Mouse (Mus musculus): ENCODE measurements around the gene Pomgnt2. TPM values are rescaled to one million over a fixed set of nuclear protein-coding genes. Genes with fewer than 3 reads are reported as not detected.

Pomgnt2 gene
- total and polyA plus RNA-seq, 3 experiments: not detected

- Histone ChIP-seq H3K36me3 (ENCODE audit: control insufficient read depth in 1 of 2, insufficient read depth in 2 of 2, low read length in 2 of 2) (peaks cover 0 to 4% of the 10 kb centered on the region in 2 experiments; a peak in 2 of 4 replicates), H3K9ac (ENCODE audit: control insufficient read depth, low read depth, low read length, poor library complexity, severe bottlenecking) (no peak overlapping the region), H3K4me1 (ENCODE audit: control insufficient read depth in 1 of 2, insufficient read depth in 2 of 2, low read length in 2 of 2) (peaks cover 0 to 3% of the 10 kb centered on the region in 2 experiments; a peak in 2 of 4 replicates), H3K27me3 (ENCODE audit: control insufficient read depth in 1 of 2, insufficient read depth in 2 of 2, low read length in 2 of 2) (no peaks in the 10 kb centered on the region), H3K27ac (ENCODE audit: control insufficient read depth, low read depth, low read length) (no peak overlapping the region), H3K4me3 (ENCODE audit: control insufficient read depth in 1 of 2, insufficient read depth in 1 of 2, low read depth in 2 of 2, low read length in 2 of 2) (no peak overlapping the region), H3K79me2 (ENCODE audit: control insufficient read depth, insufficient read depth, low read length, poor library complexity) (peaks cover 3% of the 10 kb centered on the region), H3K9me3 (replicated peaks; ENCODE audit: insufficient read depth, low read length) (no peaks in the 10 kb centered on the region)
- no peak for DNase-seq (ENCODE audit: low read depth, low spot score)
- TF ChIP-seq RCOR1 (IDR thresholded peaks at IDR 0.05; ENCODE audit: low read depth, low read length) (no peak), TCF12 (IDR thresholded peaks at IDR 0.05; ENCODE audit: low read depth, low read length) (no peak), ZMIZ1 (IDR thresholded peaks at IDR 0.05; ENCODE audit: low read depth, low read length) (no peak), GATA1 (IDR thresholded peaks at IDR 0.05; ENCODE audit: low read depth, low read length) (no peak), KAT2A (conservative IDR thresholded peaks at IDR 0.05; ENCODE audit: low read depth, low read length) (no peak), TBP (IDR thresholded peaks at IDR 0.05; ENCODE audit: low read depth, low read length) (no peak), HCFC1 (IDR thresholded peaks at IDR 0.05; ENCODE audit: low read depth, low read length) (no peak), USF1 (IDR thresholded peaks at IDR 0.05; ENCODE audit: low read depth, low read length) (no peak), RAD21 (IDR thresholded peaks at IDR 0.05; ENCODE audit: low read depth, low read length) (no peak), ELF1 (IDR thresholded peaks at IDR 0.05; ENCODE audit: low read depth, low read length) (no peak), MYC (IDR thresholded peaks at IDR 0.05; ENCODE audit: low read depth, low read length) (no peak)
Measured at GRCm38 (mm10) chr9:121934856-121935255, 62.1 kb downstream of the Pomgnt2 start.

Other genes starting within 250 kb of the Pomgnt2 start
- 0.12 TPM in 1 of 2 replicates, not detected in the other for gene Zfp651, start 237.8 kb downstream of the Pomgnt2 start, total RNA-seq (2012; rRNA removed)
- gene Zfp651, start 237.8 kb downstream of the Pomgnt2 start, polyA plus RNA-seq (2012; ENCODE audit: insufficient read depth in 1 of 2, insufficient read length in 2 of 2, low read depth in 1 of 2, low replicate concordance in 2 of 2, missing spikeins in 1 of 2): under 1 TPM in 1 of 2 experiments, not detected in 1; 0.07 TPM
- gene Klhl40, start 219.5 kb downstream of the Pomgnt2 start, total RNA-seq (2012; rRNA removed): not detected in 2 replicates
- gene Klhl40, start 219.5 kb downstream of the Pomgnt2 start, polyA plus RNA-seq (2012; ENCODE audit: insufficient read depth in 1 of 2, insufficient read length in 2 of 2, low read depth in 1 of 2, low replicate concordance in 2 of 2, missing spikeins in 1 of 2): not detected
- not detected in 2 replicates for gene Hhatl, start 204.6 kb downstream of the Pomgnt2 start, total RNA-seq (2012; rRNA removed)
- gene Hhatl, start 204.6 kb downstream of the Pomgnt2 start, polyA plus RNA-seq (2012; ENCODE audit: insufficient read depth in 1 of 2, insufficient read length in 2 of 2, low read depth in 1 of 2, low replicate concordance in 2 of 2, missing spikeins in 1 of 2): not detected
- not detected in 2 replicates for gene Ccdc13, start 157.6 kb downstream of the Pomgnt2 start, total RNA-seq (2012; rRNA removed)
- not detected for gene Ccdc13, start 157.6 kb downstream of the Pomgnt2 start, polyA plus RNA-seq (2012; ENCODE audit: insufficient read depth in 1 of 2, insufficient read length in 2 of 2, low read depth in 1 of 2, low replicate concordance in 2 of 2, missing spikeins in 1 of 2)
- gene Higd1a, start 138.7 kb downstream of the Pomgnt2 start, total RNA-seq (2012; rRNA removed): 142 and 248 TPM in 2 replicates
- gene Higd1a, start 138.7 kb downstream of the Pomgnt2 start, polyA plus RNA-seq (2012; ENCODE audit: insufficient read depth in 1 of 2, insufficient read length in 2 of 2, low read depth in 1 of 2, low replicate concordance in 2 of 2, missing spikeins in 1 of 2): 100 to 1,000 TPM in 1 of 2 experiments, not detected in 1; 177 TPM
- not detected in 2 replicates for gene Ackr2, start 98.8 kb downstream of the Pomgnt2 start, total RNA-seq (2012; rRNA removed)
- gene Ackr2, start 98.8 kb downstream of the Pomgnt2 start, polyA plus RNA-seq (2012; ENCODE audit: insufficient read depth in 1 of 2, insufficient read length in 2 of 2, low read depth in 1 of 2, low replicate concordance in 2 of 2, missing spikeins in 1 of 2): not detected
- not detected in 2 replicates for gene Cyp8b1, start 80.8 kb downstream of the Pomgnt2 start, total RNA-seq (2012; rRNA removed)
- not detected for gene Cyp8b1, start 80.8 kb downstream of the Pomgnt2 start, polyA plus RNA-seq (2012; ENCODE audit: insufficient read depth in 1 of 2, insufficient read length in 2 of 2, low read depth in 1 of 2, low replicate concordance in 2 of 2, missing spikeins in 1 of 2)
- 0.12 and 0.16 TPM in 2 replicates for gene Fam198a, start 46.1 kb downstream of the Pomgnt2 start, total RNA-seq (2012; rRNA removed)
- gene Fam198a, start 46.1 kb downstream of the Pomgnt2 start, polyA plus RNA-seq (2012; ENCODE audit: insufficient read depth in 1 of 2, insufficient read length in 2 of 2, low read depth in 1 of 2, low replicate concordance in 2 of 2, missing spikeins in 1 of 2): under 1 TPM in 1 of 2 experiments, not detected in 1; 0.26 TPM
- 10.7 and 11.8 TPM in 2 replicates for gene Snrk, start 120.2 kb upstream of the Pomgnt2 start, total RNA-seq (2012; rRNA removed)
- 100 to 1,000 TPM in 1 of 2 experiments, 1 to 10 TPM in 1; 9.1 to 446 TPM for gene Snrk, start 120.2 kb upstream of the Pomgnt2 start, polyA plus RNA-seq (2012; ENCODE audit: insufficient read depth in 1 of 2, insufficient read length in 2 of 2, low read depth in 1 of 2, low replicate concordance in 2 of 2, missing spikeins in 1 of 2)

Data from MEL (cell line).